Mouse (Mus musculus) limb, embryonic 15.5 days (tissue): ENCODE results near the gene Olfr1055. TPM values are rescaled to one million over a fixed set of nuclear protein-coding genes. Genes with fewer than 3 reads are reported as not detected.
"Not testable (repeated sequence)": the region's sequence is repeated elsewhere in the genome, so short reads cannot be mapped to it uniquely, and the experiment has no call there.

Experiments
- ATAC-seq: fragments of 200-750 bp; cut with Nextera tagmentation; 2 replicates; pipeline ENCODE4 v1.8.0; 2017; ENCODE audit warnings: low read depth, moderate TSS enrichment; ENCODE audit not compliant: insufficient number of reproducible peaks, low FRiP score, low TSS enrichment
- H3K27ac ChIP-seq: fragments of 300-500 bp; sonication (generic); 2 replicates; pipeline ENCODE4 v1.5.1; 2015; ENCODE audit warnings: moderate library complexity, mild to moderate bottlenecking, inconsistent platforms
- H3K27me3 ChIP-seq: fragments of 300-500 bp; sonication (generic); 2 replicates; pipeline ENCODE4 v1.6.1; 2015; ENCODE audit warnings: inconsistent platforms
- H3K36me3 ChIP-seq: fragments of 300-500 bp; sonication (generic); 2 replicates; pipeline ENCODE4 v1.6.1; 2015; ENCODE audit warnings: inconsistent platforms
- H3K4me1 ChIP-seq: fragments of 300-500 bp; sonication (generic); 2 replicates; pipeline ENCODE4 v1.6.1; 2015; ENCODE audit warnings: inconsistent platforms
- H3K4me2 ChIP-seq: fragments of 300-500 bp; sonication (generic); 2 replicates; pipeline ENCODE4 v1.6.1; 2015; ENCODE audit warnings: mild to moderate bottlenecking, inconsistent platforms
- H3K4me3 ChIP-seq: fragments of 300-500 bp; sonication (generic); 2 replicates; pipeline ENCODE4 v1.5.1; 2015; ENCODE audit warnings: mild to moderate bottlenecking, inconsistent platforms
- H3K9ac ChIP-seq: fragments of 300-500 bp; sonication (generic); 2 replicates; pipeline ENCODE4 v1.6.1; 2015; ENCODE audit warnings: inconsistent platforms
- H3K9me3 ChIP-seq: fragments of 300-500 bp; sonication (generic); 2 replicates; pipeline ENCODE4 v1.6.1; 2016; ENCODE audit warnings: inconsistent platforms
- WGBS: fragments of 180-500 bp; shearing (Covaris S2); methylation state at CpG from one replicate; pipeline ENCODE4 v1.1.7; 2015; 5-methylcytosine and 5-hydroxymethylcytosine counted together
- polyA plus RNA-seq: library from polyadenylated mRNA; unstranded; fragments of >200 nt; fragmentation: Nextera tagmentation; extraction: Ambion mirVana; gene quantifications from 2 replicates; pipeline ENCODE4 v1.2.1, GENCODE M21; 2015

Olfr1055 gene
- polyA plus RNA-seq = not detected in 2 replicates

- H3K4me1 ChIP-seq = no peaks in the 10 kb centered on the region
- no peaks in the 10 kb centered on the region for H3K36me3 ChIP-seq
- ATAC-seq = no peak
- H3K9me3 ChIP-seq = no peaks in the 10 kb centered on the region
- no peak within 1 kb of the TSS for H3K9ac ChIP-seq
- no peak within 1 kb of the TSS for H3K4me2 ChIP-seq
- WGBS = 85% methylated on average over 5 of the region's 5 CpGs
- no peak within 1 kb of the TSS for H3K27ac ChIP-seq
- H3K27me3 ChIP-seq = no peaks in the 10 kb centered on the region
- H3K4me3 ChIP-seq = no peak within 1 kb of the TSS
These were observed at the start of gene Olfr1055 for GRCm38 (mm10) chr2:86350184-86350583. Gene Olfr1055, minus strand, starts transcription at chr2:86350284.

DNA sequence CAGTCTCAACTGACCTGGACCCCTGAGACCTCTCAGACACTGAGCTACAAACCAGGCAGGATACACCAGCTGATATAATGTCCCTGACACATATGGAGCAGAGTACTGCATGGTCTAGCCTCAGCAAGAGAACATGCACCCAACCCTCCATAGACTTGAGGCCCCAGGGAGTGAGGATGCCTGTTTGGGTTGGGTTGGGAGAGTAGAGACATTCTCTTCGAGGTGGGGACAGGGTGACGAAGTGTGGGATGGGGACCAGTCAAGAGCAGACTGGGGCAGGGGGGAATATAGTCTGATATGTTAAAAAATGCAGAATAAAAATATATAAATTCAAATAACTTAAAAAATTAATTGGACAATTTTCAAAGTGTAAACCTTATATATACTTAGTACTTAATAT is 45.0 kb upstream of the Olfr1055 start:
- Histone ChIP-seq H3K27me3 (no peaks in the 10 kb centered on the region), H3K27ac (no peak overlapping the region), H3K4me2 (no peak overlapping the region), H3K36me3 (no peaks in the 10 kb centered on the region), H3K4me3 (no peak overlapping the region), H3K4me1 (no peaks in the 10 kb centered on the region), H3K9ac (no peak overlapping the region), H3K9me3 (no peaks in the 10 kb centered on the region)
- ATAC-seq = no peak
- WGBS = 75% methylated on average over 2 of the region's 2 CpGs

DNA sequence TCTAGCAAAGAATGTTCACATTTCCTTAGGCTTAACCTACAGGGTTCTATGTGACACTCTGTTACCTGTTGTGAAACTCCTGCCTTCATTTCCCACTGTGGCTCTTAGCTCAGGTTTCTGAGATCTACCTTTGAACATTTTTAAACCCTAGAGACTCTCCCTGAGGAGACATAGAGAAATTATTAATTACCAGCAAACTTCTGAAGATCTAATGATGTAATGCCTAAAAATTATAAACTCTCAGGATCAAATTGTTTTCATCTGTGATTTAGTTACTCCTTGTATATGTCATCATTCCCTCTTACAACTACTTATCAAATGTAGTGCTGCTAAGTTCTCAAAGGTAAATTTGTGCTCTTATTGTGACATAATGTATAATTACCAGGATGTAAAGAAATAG is 38.4 kb upstream of the Olfr1055 start, which contains the start of gene Olfr1058:
TSS of gene Olfr1058 (minus strand) at position 101 of the 400 bp plus-strand sequence.
- not testable (repeated sequence) for H3K9ac ChIP-seq, ATAC-seq, H3K9me3 ChIP-seq, H3K27me3 ChIP-seq, H3K4me1 ChIP-seq, H3K27ac ChIP-seq, H3K4me3 ChIP-seq, H3K4me2 ChIP-seq, H3K36me3 ChIP-seq

- Histone ChIP-seq H3K27ac (no peak within 1 kb of the TSS), H3K4me2 (no peak within 1 kb of the TSS), H3K27me3 (no peaks in the 10 kb centered on the region), H3K9me3 (no peaks in the 10 kb centered on the region), H3K36me3 (no peaks in the 10 kb centered on the region), H3K4me3 (no peak within 1 kb of the TSS), H3K9ac (no peak within 1 kb of the TSS), H3K4me1 (no peaks in the 10 kb centered on the region)
- ATAC-seq = no peak
These were observed 28.2 kb upstream of the Olfr1055 start, which contains the start of gene Olfr1057 for GRCm38 (mm10) chr2:86378293-86378692. Gene Olfr1057, minus strand, starts transcription at chr2:86378393.

GRCm38 (mm10) chr2:86366342-86366741 is 16.3 kb upstream of the Olfr1055 start:
- not testable (repeated sequence) for H3K27me3 ChIP-seq, ATAC-seq, H3K9ac ChIP-seq, H3K4me1 ChIP-seq, H3K27ac ChIP-seq, H3K4me2 ChIP-seq, H3K9me3 ChIP-seq, H3K4me3 ChIP-seq, H3K36me3 ChIP-seq
- 83% methylated on average over 1 of the region's 6 CpGs for WGBS

DNA sequence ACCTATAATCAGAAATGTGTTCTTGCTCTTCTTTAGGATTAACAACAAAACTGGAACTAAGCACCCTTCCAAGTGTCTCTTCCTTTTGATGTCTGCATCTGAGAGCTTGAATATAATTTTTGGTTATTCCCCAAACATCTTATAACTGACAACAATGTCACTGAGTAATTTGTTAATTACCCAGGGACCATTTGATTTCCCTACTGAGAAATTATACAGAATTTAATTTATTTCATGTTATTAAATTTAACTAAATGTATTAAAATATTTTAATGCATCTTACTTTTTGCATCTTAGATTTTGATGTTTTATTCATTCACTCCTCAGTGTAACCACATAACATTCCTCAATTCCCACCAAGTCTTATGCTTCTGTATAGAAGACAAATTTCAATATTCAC is 12.3 kb upstream of the Olfr1055 start, which contains the start of gene Olfr1056:
TSS of gene Olfr1056 (minus strand) at position 101 of the 400 bp plus-strand sequence.
- no peak within 1 kb of the TSS for H3K4me2 ChIP-seq
- H3K36me3 ChIP-seq = no peaks in the 10 kb centered on the region
- no peak within 1 kb of the TSS for H3K4me3 ChIP-seq
- H3K27ac ChIP-seq = no peak within 1 kb of the TSS
- H3K9ac ChIP-seq = no peak within 1 kb of the TSS
- no peaks in the 10 kb centered on the region for H3K4me1 ChIP-seq
- no peak for ATAC-seq
- no peaks in the 10 kb centered on the region for H3K27me3 ChIP-seq
- no peaks in the 10 kb centered on the region for H3K9me3 ChIP-seq

GRCm38 (mm10) chr2:86351751-86352150 is 1.7 kb upstream of the Olfr1055 start:
- H3K4me3 ChIP-seq, H3K27ac ChIP-seq, H3K9me3 ChIP-seq, H3K4me2 ChIP-seq, H3K27me3 ChIP-seq, H3K36me3 ChIP-seq, H3K9ac ChIP-seq, ATAC-seq, H3K4me1 ChIP-seq: not testable (repeated sequence)
- 94% methylated on average over 1 of the region's 1 CpGs for WGBS

GRCm38 (mm10) chr2:86335333-86335732 is 14.8 kb downstream of the Olfr1055 start, which contains the start of gene Olfr1054:
Gene Olfr1054, minus strand, starts transcription at chr2:86335433.
- Histone ChIP-seq H3K27me3 (no peaks in the 10 kb centered on the region), H3K36me3 (no peaks in the 10 kb centered on the region), H3K4me2 (no peak within 1 kb of the TSS), H3K27ac (no peak within 1 kb of the TSS), H3K9me3 (no peaks in the 10 kb centered on the region), H3K4me3 (no peak within 1 kb of the TSS), H3K4me1 (no peaks in the 10 kb centered on the region), H3K9ac (no peak within 1 kb of the TSS)
- 82% methylated on average over 3 of the region's 3 CpGs for WGBS
- ATAC-seq = no peak

GRCm38 (mm10) chr2:86315184-86315583 is 34.9 kb downstream of the Olfr1055 start, which contains the start of gene Olfr1053:
Gene Olfr1053, minus strand, starts transcription at chr2:86315284.
- H3K36me3 ChIP-seq = no peaks in the 10 kb centered on the region
- H3K27ac ChIP-seq = no peak within 1 kb of the TSS
- no peaks in the 10 kb centered on the region for H3K27me3 ChIP-seq
- no peak within 1 kb of the TSS for H3K4me3 ChIP-seq
- no peak within 1 kb of the TSS for H3K9ac ChIP-seq
- H3K4me1 ChIP-seq = no peaks in the 10 kb centered on the region
- no peak for ATAC-seq
- no peak within 1 kb of the TSS for H3K4me2 ChIP-seq
- 65% methylated on average over 3 of the region's 3 CpGs for WGBS
- no peaks in the 10 kb centered on the region for H3K9me3 ChIP-seq

Other genes with a start within 250 kb of the Olfr1055 start
- not detected in 2 replicates for gene Olfr1039, start 214.4 kb downstream of the Olfr1055 start, polyA plus RNA-seq
- gene Olfr1040, start 203.6 kb downstream of the Olfr1055 start, polyA plus RNA-seq = not detected in 2 replicates
- gene Olfr1042, start 188.4 kb downstream of the Olfr1055 start, polyA plus RNA-seq = not detected in 2 replicates
- gene Olfr1043, start 182.8 kb downstream of the Olfr1055 start, polyA plus RNA-seq = not detected in 2 replicates
- not detected in 2 replicates for gene Olfr1044, start 172.5 kb downstream of the Olfr1055 start, polyA plus RNA-seq
- not detected in 2 replicates for gene Olfr52, start 164.6 kb downstream of the Olfr1055 start, polyA plus RNA-seq
- gene Olfr1045, start 147.3 kb downstream of the Olfr1055 start, polyA plus RNA-seq = not detected in 2 replicates
- not detected in 2 replicates for gene Olfr1046, start 131.0 kb downstream of the Olfr1055 start, polyA plus RNA-seq
- gene Olfr1047, start 118.9 kb downstream of the Olfr1055 start, polyA plus RNA-seq = not detected in 2 replicates
- not detected in 2 replicates for gene Olfr1048, start 110.0 kb downstream of the Olfr1055 start, polyA plus RNA-seq
- gene Olfr1049, start 92.0 kb downstream of the Olfr1055 start, polyA plus RNA-seq = not detected in 2 replicates
- not detected in 2 replicates for gene Olfr1051, start 71.2 kb downstream of the Olfr1055 start, polyA plus RNA-seq
- not detected in 2 replicates for gene Olfr1052, start 57.8 kb downstream of the Olfr1055 start, polyA plus RNA-seq
- not detected in 2 replicates for gene Olfr1053, start 35.0 kb downstream of the Olfr1055 start, polyA plus RNA-seq
- gene Olfr1054, start 14.9 kb downstream of the Olfr1055 start, polyA plus RNA-seq = not detected in 2 replicates
- not detected in 2 replicates for gene Olfr1056, start 12.2 kb upstream of the Olfr1055 start, polyA plus RNA-seq
- gene Olfr1057, start 28.1 kb upstream of the Olfr1055 start, polyA plus RNA-seq = not detected in 2 replicates
- not detected in 2 replicates for gene Olfr1058, start 38.3 kb upstream of the Olfr1055 start, polyA plus RNA-seq
- not detected in 2 replicates for gene Olfr1061, start 63.8 kb upstream of the Olfr1055 start, polyA plus RNA-seq
- not detected in 2 replicates for gene Olfr1062, start 76.5 kb upstream of the Olfr1055 start, polyA plus RNA-seq
- gene Olfr1065, start 100.3 kb upstream of the Olfr1055 start, polyA plus RNA-seq = not detected in 2 replicates
- not detected in 2 replicates for gene Olfr1066, start 106.0 kb upstream of the Olfr1055 start, polyA plus RNA-seq
- gene Olfr228, start 137.1 kb upstream of the Olfr1055 start, polyA plus RNA-seq = not detected in 2 replicates
- gene Olfr1076, start 158.2 kb upstream of the Olfr1055 start, polyA plus RNA-seq = not detected in 2 replicates
- not detected in 2 replicates for gene Olfr1079, start 192.2 kb upstream of the Olfr1055 start, polyA plus RNA-seq
- not detected in 2 replicates for gene Olfr1080, start 208.0 kb upstream of the Olfr1055 start, polyA plus RNA-seq
- not detected in 2 replicates for gene Olfr1082, start 248.7 kb upstream of the Olfr1055 start, polyA plus RNA-seq